Mouse (Mus musculus) 416B (cell line): ENCODE data around the gene Hsp90ab1.

Experiments
- DNase-seq: peaks from one replicate; pipeline ENCODE4 v3.0.0; 2011; ENCODE audit warnings: low read depth

Hsp90ab1 gene

DNA sequence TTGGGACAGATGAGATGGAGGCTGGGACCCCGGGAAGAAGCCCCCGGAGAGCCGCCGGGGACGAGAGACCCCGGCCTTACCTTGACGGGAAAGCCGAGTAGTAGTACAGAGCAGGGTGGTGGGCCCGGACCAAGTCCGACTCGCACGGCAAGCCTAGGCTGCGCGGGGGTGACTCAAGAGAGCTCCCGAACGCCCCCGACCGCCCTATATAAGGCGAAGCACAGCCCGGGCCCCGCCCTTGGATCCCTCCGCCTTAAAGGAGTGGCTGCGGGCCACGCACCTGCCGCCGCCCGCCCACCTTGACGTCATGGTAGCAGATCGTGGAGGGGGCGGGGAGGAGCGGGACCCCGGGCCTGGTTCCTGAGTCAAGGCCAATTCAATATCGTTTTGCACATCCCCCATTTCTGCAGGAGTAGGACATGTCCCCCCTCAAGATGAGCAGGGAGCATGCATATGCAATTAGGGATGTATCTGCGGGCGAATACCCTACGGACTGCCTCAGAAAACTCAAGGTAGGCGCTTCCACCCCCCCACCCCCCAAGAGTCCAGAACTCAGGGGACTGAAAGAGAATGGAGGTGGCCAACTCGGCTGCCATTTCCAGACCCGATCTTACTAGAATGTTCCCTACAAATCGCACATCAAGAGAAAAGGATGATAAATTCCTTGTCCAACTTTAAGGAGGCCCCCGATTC lies at the start of gene Hsp90ab1:
TSS of gene Hsp90ab1 (minus strand) at position 185 of the 693 bp plus-strand sequence.
- DNase-seq, result peak; percentile 98

DNA sequence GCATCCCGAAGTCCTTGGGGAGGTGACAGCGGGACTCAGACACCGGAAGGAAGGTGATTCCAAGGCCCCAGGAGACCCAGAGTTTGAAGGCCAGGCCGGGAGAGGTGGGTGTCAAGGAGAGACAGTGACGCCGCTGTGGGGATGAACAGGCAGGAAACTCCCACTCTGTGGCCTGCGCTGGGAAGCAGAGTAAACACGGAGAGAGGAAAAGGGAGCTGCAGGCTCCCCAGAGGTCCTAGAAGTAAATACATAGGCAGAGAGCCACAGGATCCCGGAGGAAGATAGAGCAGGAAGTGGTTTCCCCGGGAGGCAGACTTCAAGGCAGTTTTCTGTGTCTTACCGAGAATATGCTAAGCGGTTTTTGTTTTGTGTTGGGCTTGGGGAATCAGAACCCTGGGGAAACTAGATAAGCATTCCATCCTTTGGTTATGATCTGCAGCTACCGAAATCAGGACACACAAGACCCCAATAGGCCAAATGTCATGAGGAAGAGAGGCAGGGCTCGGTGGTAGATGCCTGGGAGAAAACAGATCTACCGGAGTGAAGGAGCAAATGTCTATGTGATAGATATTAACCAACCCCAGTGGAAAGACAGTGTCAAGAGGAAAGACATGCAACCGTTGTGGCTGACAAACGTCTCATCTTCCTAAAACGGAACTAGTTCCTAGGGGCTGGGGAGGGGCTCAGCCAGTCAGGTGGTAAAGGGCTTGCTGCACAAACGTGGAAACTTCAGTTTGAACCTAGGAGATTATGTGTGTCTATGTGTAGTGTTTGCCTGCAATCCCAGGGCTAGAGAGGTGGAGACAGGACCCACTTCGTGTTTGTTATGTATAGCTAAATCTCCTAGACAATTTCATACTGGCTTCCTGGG lies 46.5 kb upstream of the Hsp90ab1 start:
- peak; percentile 65 for DNase-seq

DNA sequence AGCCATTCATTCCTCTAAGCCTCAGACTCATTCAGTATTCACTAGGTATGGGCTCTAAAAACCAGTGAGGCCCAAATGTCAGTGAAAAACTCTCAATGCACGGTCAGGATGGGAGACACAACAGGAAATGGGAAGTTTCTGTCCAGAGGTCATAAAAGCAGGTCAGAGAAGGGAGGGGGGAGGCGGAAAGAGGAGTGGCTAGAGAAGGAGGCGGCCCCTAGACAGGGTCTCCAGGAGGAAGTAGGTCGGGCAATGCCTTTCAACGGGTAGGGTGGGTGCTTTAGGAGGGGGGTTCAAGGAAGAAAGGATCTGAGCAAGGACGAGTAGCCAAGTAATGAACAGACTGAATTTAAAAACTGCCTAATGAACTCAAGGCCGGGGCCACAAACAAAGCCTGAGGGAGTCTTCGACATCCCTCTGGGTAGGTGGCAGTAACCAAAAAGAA lies 45.9 kb upstream of the Hsp90ab1 start:
- no peak for DNase-seq

DNA sequence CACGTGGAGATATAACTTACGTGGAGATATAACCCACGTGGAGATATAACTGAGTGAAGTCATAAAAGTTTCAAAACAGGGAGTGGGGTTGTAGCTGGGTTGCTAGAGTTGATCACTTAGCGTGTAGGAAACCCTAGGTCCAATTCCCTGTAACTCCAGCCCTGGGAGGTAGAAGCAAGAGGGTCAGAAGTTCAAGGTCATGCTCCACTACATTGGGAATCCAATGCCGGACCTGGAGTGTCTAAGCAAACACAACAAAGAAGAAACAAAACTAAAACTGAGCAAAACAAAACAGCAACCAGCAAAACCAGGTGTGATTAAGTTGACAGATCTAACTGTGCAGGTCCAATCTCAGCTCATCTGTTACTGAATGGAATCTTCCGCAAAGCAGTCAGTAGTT lies 44.6 kb upstream of the Hsp90ab1 start:
- DNase-seq, result no peak

DNA sequence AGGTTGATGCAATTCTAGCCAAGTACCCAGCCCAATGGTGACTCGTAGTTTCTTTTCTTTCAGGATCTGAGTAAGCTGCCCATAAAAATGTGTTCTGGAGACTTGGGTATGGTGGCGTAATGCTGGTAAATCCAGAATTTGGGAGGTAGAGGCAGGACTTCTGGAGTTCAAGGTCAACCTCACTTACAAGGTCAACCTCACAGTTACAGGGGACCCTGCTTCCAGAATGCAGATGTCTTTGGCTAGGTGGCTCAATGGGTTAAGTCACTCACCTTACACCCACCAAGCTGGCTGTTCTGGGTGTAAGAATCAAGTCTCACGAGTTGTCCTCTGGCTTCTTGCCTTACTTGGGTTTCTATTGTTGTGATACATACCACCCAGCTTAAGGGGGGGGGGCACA lies 43.6 kb upstream of the Hsp90ab1 start:
- DNase-seq, result no peak

DNA sequence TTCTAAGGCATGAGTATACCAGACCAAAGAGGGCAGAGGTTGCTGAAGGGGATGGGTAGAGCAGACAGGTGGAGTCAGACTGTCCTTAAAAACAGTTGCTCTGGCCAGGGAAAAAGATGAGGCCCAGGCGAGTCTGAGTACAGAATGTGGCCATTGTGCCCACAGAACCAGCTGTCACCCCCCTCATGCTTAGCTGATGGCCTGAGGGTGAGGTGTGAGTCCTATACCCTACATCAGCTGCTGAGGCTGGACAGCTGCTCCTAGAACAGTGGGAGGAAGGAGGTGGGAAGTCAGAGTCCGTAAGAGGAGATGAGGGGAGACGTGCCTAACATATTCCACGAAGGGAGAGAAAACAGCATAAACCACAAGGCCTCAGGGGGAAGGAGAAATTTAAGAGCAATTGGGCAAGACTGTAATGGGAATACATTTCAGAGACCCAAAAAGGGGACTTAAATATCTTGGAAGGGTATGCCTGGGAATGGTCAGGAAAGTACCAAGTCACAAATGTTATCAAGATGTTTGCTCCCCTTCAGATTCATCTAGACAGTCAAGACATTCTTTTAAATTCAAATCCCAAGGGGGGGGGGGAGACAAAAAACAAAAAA lies 43.1 kb upstream of the Hsp90ab1 start:
- no peak for DNase-seq

DNA sequence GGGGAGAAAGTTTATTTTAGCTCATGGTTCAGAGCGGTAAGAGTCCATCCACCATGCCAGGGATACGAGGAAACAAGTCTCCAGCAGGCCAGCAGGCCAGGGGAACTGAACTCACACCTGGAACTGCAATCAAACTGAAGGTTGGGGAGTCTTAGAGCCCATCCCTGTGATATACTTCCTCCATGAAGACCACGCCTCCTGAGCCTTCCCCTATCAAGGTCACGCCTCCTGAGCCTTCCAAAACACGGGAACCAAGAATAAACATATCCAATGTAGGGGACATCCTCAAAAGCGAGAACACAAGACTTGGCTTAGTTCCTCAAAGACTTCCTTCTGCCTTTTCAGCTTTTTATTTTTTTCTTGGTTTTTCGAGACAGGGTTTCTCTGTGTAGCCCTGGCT lies 39.9 kb upstream of the Hsp90ab1 start:
- DNase-seq, result no peak

DNA sequence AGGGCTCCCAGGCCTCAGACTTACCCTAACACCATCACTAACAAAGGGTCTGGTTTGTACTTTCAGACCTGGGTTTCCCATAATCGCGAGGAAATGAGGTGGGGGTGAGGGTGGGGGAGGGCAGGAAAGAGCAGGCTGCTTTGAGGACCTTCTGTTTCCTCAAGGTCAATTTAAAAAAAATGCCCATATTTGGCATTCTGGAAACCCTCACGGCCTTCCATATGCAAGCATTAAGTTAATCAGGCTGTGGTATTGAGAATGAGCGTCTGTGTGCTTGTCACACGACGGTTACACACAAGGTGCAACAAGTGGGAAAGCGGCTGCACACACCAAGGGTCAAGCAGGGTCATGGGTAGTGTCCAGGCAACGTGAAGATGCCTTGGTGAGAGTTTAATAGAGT lies 38.9 kb upstream of the Hsp90ab1 start:
- no peak for DNase-seq

DNA sequence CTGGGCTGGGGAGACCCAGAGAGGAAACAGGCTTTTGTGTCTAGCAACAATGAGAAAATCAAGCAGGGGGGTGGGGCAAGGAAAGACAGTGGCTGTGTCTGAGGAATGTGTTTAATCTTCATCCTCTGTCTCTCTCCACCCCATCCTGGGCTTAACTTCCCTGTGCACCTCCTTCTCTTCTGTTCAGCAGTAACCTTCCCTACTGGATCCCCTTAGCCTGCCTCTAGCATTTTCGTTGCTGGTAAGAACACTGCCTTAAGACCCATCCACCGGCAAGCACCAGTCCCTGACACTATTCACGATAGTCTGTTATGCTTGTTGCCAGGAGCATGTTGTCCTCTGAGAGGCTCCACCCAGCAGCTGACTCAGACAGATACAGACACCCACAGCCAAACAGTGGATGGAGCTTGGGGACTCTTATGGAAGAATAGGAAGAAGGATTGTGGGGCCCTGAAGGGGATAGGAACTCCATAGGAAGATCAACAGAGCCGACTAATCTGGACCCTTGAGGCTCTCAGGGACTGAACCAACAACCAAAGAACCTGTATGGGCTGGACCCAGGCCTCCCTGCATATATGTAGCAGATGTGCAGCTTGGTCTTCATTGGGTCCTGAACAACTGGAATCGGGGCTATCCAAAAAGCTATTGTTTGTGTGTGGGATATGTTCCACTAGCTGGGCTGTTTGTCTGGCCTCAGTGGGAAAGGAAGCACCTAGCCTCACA lies 37.2 kb upstream of the Hsp90ab1 start:
- no peak for DNase-seq

DNA sequence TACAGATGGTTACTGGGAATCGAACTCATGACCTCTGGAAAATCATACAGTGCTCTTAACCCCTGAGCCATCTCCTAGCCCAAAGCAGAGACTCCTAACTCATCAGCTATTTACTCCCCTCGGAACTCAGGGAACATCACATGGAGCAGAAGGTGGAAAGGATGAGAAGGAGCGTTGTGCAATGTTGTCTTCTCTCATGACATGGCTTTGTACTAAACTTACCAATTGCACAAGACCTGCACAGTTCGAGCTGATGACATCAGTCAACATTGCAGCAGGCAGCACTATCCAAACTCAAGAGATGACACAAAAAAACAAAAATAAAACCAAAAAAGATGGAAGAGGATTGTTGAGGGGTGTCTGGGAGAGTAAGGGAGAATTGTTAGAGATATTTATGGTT lies 35.3 kb upstream of the Hsp90ab1 start:
- peak; percentile 46 for DNase-seq

DNA sequence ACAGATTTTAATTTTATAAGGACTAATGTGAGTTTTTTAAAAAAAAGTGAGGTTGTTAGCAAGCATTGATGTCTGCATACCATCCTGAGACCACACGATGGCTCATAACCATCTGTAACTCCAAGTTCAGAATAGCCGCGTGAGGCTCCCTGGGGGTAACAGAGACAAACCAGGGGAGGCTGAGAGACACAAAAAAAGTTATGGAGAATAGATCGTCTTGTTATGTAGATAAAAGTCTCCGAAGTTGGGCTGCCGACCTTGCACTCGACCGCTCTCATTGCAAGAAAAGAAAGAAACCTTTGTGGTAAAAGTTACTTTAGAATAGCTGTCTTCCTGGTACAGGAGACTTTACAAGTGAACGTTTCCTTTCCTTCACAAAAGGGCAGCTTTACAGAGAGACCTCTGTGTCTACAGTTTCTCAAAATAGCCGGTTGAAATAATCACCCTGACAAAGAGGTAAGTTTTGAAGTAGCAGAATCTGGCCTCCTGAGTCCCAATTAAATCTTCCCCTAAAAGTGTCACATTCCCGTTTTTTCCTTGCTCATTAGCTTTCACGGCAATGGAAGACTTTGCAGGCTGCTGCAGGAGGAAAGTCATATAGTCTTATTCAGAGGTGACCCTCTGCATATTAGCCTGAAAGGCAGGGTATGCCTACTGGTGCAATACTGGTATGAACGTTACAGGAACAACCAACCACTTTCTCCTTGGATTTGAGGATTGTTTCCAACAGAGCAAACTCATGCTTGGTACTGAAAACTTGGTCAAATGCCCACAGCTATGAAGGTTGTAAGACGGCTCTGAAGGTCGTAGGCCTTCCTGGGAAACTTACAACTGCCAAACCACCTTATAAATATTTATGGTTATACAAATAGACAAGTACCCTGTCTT lies 34.2 kb upstream of the Hsp90ab1 start:
- DNase-seq, result no peak

DNA sequence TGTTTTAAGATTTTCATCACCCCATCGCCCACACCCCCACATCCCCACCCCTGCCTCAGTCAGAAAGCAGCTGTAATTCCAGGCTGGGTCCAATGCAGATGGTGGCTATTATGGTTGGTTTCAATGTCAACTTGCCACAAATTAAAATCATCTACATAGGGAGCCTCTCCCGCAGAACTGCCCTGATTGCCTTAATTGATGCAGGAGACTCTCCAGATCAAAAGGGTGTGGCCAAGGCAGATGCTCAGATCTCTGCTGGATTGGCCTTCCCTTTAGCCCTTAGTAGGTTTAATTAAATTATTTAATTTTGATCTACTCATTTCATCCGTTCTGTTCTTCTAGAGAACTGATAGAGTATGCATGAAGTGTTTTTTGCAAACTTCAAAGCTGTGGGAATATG lies 29.9 kb upstream of the Hsp90ab1 start:
- no peak for DNase-seq

DNA sequence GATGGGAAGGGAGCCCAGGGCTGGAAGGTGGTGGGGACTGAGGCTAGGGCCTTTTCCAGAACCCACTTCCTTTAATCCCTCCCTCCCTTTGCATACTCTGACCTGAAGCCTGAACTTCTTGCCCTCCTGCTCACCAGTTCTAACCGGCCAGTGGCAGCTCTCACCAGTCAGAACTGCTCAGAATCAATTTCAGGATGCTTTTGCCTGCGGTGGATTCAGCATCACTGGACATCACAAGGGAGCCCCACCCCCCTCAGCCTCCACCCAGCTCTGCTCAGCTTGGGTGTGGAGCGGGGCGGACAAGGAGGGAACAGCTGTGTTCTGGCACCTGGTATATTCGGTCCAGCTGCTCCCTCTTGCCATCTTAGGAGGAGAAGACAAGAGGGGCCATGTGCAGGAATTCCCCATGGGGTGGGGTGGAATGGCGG lies 28.8 kb upstream of the Hsp90ab1 start, which contains the start of gene Mymx:
TSS of gene Mymx (minus strand) at position 226 of the 428 bp plus-strand sequence.
- DNase-seq, result no peak

DNA sequence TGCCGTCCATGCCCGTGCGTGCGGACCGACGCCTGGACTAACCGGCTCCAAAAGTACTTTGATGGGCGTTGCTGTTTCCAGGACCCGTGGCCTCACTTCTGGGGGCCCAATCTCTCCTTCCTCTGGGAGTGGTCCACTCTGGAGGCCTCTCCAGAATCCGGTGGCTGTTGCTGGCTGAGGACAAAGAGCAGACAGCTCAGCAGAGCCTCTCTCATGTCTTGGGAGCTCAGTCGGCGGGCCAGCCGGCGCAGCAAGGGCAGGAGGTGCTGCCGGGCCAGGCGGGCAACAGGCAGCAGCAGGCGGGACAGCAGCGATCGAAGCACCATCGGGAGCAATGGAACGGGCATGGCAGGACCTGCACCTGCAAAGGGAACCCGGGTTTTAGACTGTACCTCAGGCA lies 28.3 kb upstream of the Hsp90ab1 start:
- no peak for DNase-seq

DNA sequence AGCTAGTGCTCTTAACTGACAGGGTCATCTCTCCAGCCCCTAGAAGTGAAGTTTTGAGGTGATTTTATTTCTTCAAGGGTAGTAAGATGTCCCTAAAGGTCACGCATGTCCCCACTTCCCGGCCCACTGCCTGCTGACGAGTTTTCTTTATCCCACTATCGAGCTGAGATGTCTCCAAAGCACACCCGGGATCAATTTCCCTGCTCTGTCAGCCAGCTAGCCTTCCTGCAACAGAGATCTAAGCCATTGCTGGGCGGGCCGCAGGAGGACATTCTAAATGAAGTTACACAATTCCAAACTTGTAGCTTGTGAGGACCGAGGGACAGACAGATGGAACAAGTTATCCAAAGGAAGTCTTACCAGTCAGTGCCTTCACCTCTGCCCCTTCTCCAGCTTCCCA lies 27.2 kb upstream of the Hsp90ab1 start:
- DNase-seq, result no peak

DNA sequence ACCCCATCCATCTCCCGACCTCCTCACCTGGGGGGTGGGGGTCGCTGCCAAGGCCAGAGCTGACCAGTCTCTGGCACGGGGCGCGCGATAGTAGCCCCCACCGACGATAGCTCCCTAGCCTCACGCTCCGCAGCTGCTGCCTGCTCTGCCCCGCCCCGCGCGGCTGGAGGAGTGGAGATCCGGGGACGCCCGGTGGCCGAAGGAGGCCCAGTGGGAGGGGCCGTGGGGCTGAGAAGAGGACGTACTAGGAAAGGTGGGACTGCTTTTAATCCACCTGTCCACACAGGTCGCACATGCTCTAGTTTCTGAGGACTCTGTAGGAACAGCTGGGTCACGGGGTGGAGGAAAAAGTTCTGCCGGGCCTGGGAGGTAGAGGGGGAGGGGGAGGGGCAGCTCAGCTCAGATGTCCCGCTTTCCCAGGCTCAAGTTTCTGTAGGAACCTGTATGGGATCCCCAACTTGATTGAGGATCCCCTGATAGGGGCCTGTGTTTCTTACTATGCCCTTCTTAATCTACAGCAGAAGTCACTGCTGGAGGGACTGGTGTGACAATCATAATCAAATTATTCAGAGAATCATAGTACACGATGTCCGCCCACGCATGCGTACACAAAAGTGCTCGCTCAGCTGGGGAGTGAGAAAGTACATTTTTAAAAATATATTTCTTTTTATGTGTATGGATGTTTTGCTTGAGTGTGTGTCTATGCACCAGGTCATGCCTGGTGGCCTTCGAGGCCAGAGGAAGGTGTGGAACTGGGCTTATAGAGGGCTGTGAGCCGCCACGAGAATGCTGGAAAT lies 26.6 kb upstream of the Hsp90ab1 start, which contains the start of gene Slc29a1:
TSS of gene Slc29a1 (minus strand) at position 161 of the 797 bp plus-strand sequence.
- DNase-seq, result no peak

DNA sequence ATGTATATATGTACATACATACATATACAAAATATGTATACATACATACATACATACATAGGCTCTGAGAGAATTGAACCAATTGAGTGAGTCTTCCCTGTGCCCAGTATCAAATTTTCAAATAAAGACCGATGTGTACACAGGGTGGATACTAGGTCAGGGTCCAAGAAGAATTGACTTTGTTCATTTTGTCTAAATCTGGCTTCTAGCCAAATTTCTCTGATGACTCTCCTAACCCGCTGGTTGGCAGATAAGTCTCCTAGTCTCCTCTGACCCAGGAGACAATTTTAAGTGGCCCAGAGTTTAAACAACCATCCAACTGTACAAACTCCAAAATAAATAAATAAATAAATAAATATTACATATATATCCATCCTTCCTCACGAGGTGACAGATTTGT lies 25.8 kb upstream of the Hsp90ab1 start:
- DNase-seq, result no peak

DNA sequence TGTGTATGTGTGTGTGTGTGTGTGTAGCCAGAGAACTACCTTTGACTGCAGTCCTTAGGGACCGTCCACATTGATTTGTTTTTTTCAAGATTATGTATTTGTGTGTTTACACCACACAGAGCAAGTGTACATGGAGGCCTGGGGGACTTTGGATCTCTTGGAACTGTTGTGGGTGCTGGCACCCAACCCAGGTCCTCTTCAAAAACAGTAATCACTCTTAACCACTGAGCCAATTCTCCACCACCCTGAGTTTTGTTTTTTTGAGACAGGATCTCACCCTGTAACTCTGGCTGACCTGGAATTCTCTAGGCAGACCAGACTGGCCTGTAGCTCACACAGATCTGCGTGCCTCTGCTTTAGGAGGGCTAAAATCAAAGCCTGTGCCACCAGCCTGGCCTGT lies 25.3 kb upstream of the Hsp90ab1 start:
- DNase-seq, result no peak

DNA sequence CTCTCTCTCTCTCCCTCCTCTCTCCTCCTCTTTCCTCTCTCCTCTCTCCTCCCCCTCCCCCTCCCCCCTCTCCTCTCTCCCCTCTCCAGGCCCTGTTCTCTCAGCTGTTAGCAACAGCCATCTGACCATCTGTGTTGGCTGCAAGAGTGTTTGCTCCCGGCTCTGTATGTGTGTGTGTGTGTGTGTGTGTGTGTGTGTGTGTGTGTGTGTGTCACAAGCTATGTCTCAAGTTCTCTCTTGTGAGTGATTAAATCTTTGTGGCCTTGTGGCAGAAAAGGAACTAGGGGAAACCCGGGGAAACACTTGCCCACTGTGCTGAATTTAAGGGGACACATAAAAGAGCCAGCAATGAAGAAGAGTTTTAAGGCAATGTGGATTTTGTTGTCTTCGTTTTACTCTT lies 24.7 kb upstream of the Hsp90ab1 start:
- peak; percentile 90 for DNase-seq
